Mouse (Mus musculus): ENCODE results near the gene March10.

DNA sequence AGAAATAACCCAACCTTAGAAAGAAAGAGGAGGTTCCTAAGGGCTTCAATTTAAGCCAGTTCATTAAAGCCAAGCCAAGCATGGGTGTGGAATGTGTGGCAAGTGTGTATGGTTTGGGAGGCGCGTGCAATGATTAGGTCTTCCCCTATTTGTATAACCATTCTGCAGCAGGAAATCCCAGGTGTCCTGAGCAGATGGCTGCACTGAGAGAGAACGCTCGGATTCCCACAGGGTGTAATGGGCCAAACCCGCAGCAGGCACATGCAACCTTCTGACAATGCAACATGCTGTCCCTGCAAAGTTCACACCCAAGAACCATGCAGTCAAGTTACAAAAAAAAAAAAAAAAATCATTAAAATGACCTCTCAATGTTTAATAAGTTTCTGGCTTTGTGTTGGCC lies 10.8 kb downstream of the March10 start:
- no peak for TF ChIP-seq POLR2A (IDR thresholded peaks at IDR 0.05; ENCODE audit: insufficient read length, low read depth)
- no peak for TF ChIP-seq MAX (IDR thresholded peaks at IDR 0.05; ENCODE audit: low read depth)
- no peak for TF ChIP-seq MYOG (IDR thresholded peaks at IDR 0.05; ENCODE audit: control insufficient read depth in 1 of 3, insufficient read depth in 1 of 3, insufficient read length in 2 of 3, low read depth in 2 of 3)
